Mouse (Mus musculus) brain, embryonic 14.5 days (tissue): Measurements from ENCODE around the gene Tmigd1.

Source experiments
- CTCF ChIP-seq: fragments of 200-500 bp; IDR thresholded peaks from 2 replicates; pipeline ENCODE4 v1.5.1; 2012; ENCODE audit warnings: inconsistent platforms, mild to moderate bottlenecking, moderate library complexity, borderline replicate concordance; ENCODE audit not compliant: insufficient read depth, insufficient read length; ENCODE audit errors: extremely low read depth
- POLR2A ChIP-seq: fragments of 200-500 bp; IDR thresholded peaks from 2 replicates; pipeline ENCODE4 v1.6.1; 2012; ENCODE audit warnings: mild to moderate bottlenecking, inconsistent platforms, borderline replicate concordance; ENCODE audit not compliant: poor library complexity, insufficient read depth, insufficient read length, severe bottlenecking; ENCODE audit errors: extremely low read depth

- TF ChIP-seq CTCF: no peak
- TF ChIP-seq POLR2A: no peak
Measured at GRCm38 (mm10) chr11:76892972-76893371, 9.0 kb upstream of the Tmigd1 start.
